Mouse (Mus musculus): ENCODE data around the gene Gm49027. TPM values are rescaled to one million over a fixed set of nuclear protein-coding genes. Genes with fewer than 3 reads are reported as not detected.
"Not testable (repeated sequence)": the region's sequence is repeated elsewhere in the genome, so short reads cannot be mapped to it uniquely, and the experiment has no call there.

The Gm49027 gene
- polyA plus RNA-seq, 1 experiment from 2014 or later: 1.3 TPM

- Histone ChIP-seq H3K9me3 (no peaks in the 10 kb centered on the region), H3K4me2 (peak within 1 kb of the TSS; percentile 82), H3K4me1 (peaks cover 20% of the 10 kb centered on the region), H3K9ac (peak within 1 kb of the TSS; percentile 83), H3K36me3 (0 out of 2 replicates have a peak, but pooled peaks cover 6% of the 10 kb centered on the region), H3K27ac (peak within 1 kb of the TSS; percentile 31; the same call in 1 of the 2 replicates), H3K4me3 (peak within 1 kb of the TSS; percentile 87), H3K27me3 (no peaks in the 10 kb centered on the region)
- under 1% methylated on average over 82 of the region's 82 CpGs for WGBS
- peak; percentile 97 for ATAC-seq (ENCODE audit: borderline replicate concordance, extremely low read depth, low FRiP score, low TSS enrichment)
These were observed 1.4 kb downstream of the Gm49027 start, which contains the start of gene Diablo for GRCm38 (mm10) chr5:123523692-123524392. Gene Diablo, minus strand, starts transcription at chr5:123524176.

GRCm38 (mm10) chr5:123522166-123522565 is 3.1 kb downstream of the Gm49027 start:
- H3K4me3 ChIP-seq: no peak overlapping the region
- no peaks in the 10 kb centered on the region for H3K9me3 ChIP-seq
- WGBS: 83% methylated on average over 1 of the region's 1 CpGs
- H3K9ac ChIP-seq: no peak overlapping the region; the same call in 1 of the 2 replicates
- H3K4me1 ChIP-seq: peaks cover 20% of the 10 kb centered on the region
- H3K36me3 ChIP-seq: peaks cover 10% of the 10 kb centered on the region; the same call in 1 of the 2 replicates
- no peak for ATAC-seq (ENCODE audit: borderline replicate concordance, extremely low read depth, low FRiP score, low TSS enrichment)
- no peak overlapping the region for H3K4me2 ChIP-seq
- H3K27me3 ChIP-seq: no peaks in the 10 kb centered on the region
- no peak overlapping the region for H3K27ac ChIP-seq

- ATAC-seq (ENCODE audit: borderline replicate concordance, extremely low read depth, low FRiP score, low TSS enrichment): no peak
- Histone ChIP-seq H3K4me2 (no peak overlapping the region), H3K9ac (no peak overlapping the region), H3K9me3 (no peaks in the 10 kb centered on the region), H3K27me3 (no peaks in the 10 kb centered on the region), H3K4me3 (no peak overlapping the region), H3K4me1 (peaks cover 20% of the 10 kb centered on the region), H3K36me3 (peaks cover 15% of the 10 kb centered on the region; the same call in 1 of the 2 replicates), H3K27ac (no peak overlapping the region)
- 75% methylated on average over 1 of the region's 1 CpGs for WGBS
These were observed 3.7 kb downstream of the Gm49027 start for GRCm38 (mm10) chr5:123521621-123522020.

GRCm38 (mm10) chr5:123520666-123521065 is 4.6 kb downstream of the Gm49027 start:
- 81% methylated on average over 9 of the region's 9 CpGs for WGBS
- Histone ChIP-seq H3K27ac (no peak overlapping the region), H3K4me3 (no peak overlapping the region), H3K9me3 (no peaks in the 10 kb centered on the region), H3K36me3 (peaks cover 23% of the 10 kb centered on the region; the same call in 1 of the 2 replicates), H3K9ac (no peak overlapping the region), H3K4me2 (no peak overlapping the region), H3K27me3 (no peaks in the 10 kb centered on the region), H3K4me1 (peaks cover 20% of the 10 kb centered on the region)
- ATAC-seq (ENCODE audit: borderline replicate concordance, extremely low read depth, low FRiP score, low TSS enrichment): no peak

GRCm38 (mm10) chr5:123514871-123515270 is 10.4 kb downstream of the Gm49027 start:
- H3K27me3 ChIP-seq: peaks cover 4% of the 10 kb centered on the region; the same call in 1 of the 2 replicates
- H3K27ac ChIP-seq: no peak overlapping the region
- 82% methylated on average over 5 of the region's 5 CpGs for WGBS
- no peak overlapping the region for H3K4me3 ChIP-seq
- H3K36me3 ChIP-seq: peaks cover 31% of the 10 kb centered on the region; the same call in 1 of the 2 replicates
- ATAC-seq (ENCODE audit: borderline replicate concordance, extremely low read depth, low FRiP score, low TSS enrichment): no peak
- H3K4me2 ChIP-seq: no peak overlapping the region
- H3K4me1 ChIP-seq: no peaks in the 10 kb centered on the region
- H3K9me3 ChIP-seq: no peaks in the 10 kb centered on the region
- H3K9ac ChIP-seq: no peak overlapping the region

- H3K9me3 ChIP-seq: no peaks in the 10 kb centered on the region
- 62% methylated on average over 3 of the region's 3 CpGs for WGBS
- H3K36me3 ChIP-seq: peaks cover 20% of the 10 kb centered on the region; the same call in 1 of the 2 replicates
- no peak overlapping the region for H3K9ac ChIP-seq
- H3K27ac ChIP-seq: no peak overlapping the region
- no peak for ATAC-seq (ENCODE audit: borderline replicate concordance, extremely low read depth, low FRiP score, low TSS enrichment)
- no peak overlapping the region for H3K4me3 ChIP-seq
- peaks cover 26% of the 10 kb centered on the region for H3K27me3 ChIP-seq
- H3K4me1 ChIP-seq: peaks cover 11% of the 10 kb centered on the region; the same call in 1 of the 2 replicates
- no peak overlapping the region for H3K4me2 ChIP-seq
These were observed 13.2 kb downstream of the Gm49027 start for GRCm38 (mm10) chr5:123512102-123512501.

GRCm38 (mm10) chr5:123511426-123511825 is 13.9 kb downstream of the Gm49027 start:
- WGBS: 77% methylated on average over 3 of the region's 3 CpGs
- H3K36me3 ChIP-seq: peaks cover 15% of the 10 kb centered on the region; the same call in 1 of the 2 replicates
- H3K27ac ChIP-seq; H3K4me3 ChIP-seq; H3K9ac ChIP-seq; H3K9me3 ChIP-seq; H3K4me2 ChIP-seq; ATAC-seq (ENCODE audit: borderline replicate concordance, extremely low read depth, low FRiP score, low TSS enrichment): not testable (repeated sequence)
- peaks cover 11% of the 10 kb centered on the region; the same call in 1 of the 2 replicates for H3K4me1 ChIP-seq
- peaks cover 32% of the 10 kb centered on the region for H3K27me3 ChIP-seq

GRCm38 (mm10) chr5:123510160-123510559 is 15.1 kb downstream of the Gm49027 start, which contains the start of gene B3gnt4:
Gene B3gnt4, plus strand, starts transcription at chr5:123510460.
- no peak within 1 kb of the TSS for H3K4me2 ChIP-seq
- peaks cover 35% of the 10 kb centered on the region for H3K27me3 ChIP-seq
- 91% methylated on average over 5 of the region's 5 CpGs for WGBS
- no peaks in the 10 kb centered on the region for H3K9me3 ChIP-seq
- 0 out of 2 replicates have a peak, but pooled peaks cover 5% of the 10 kb centered on the region for H3K36me3 ChIP-seq
- H3K9ac ChIP-seq: no peak within 1 kb of the TSS
- no peak within 1 kb of the TSS for H3K27ac ChIP-seq
- H3K4me1 ChIP-seq: peaks cover 11% of the 10 kb centered on the region; the same call in 1 of the 2 replicates
- H3K4me3 ChIP-seq: no peak within 1 kb of the TSS
- no peak for ATAC-seq (ENCODE audit: borderline replicate concordance, extremely low read depth, low FRiP score, low TSS enrichment)

- Histone ChIP-seq H3K36me3 (0 out of 2 replicates have a peak, but pooled peaks cover 3% of the 10 kb centered on the region), H3K4me1 (peaks cover 11% of the 10 kb centered on the region; the same call in 1 of the 2 replicates), H3K4me3 (peak overlapping the region; percentile 66), H3K9me3 (no peaks in the 10 kb centered on the region), H3K4me2 (peak overlapping the region; percentile 93), H3K27ac (no peak overlapping the region), H3K9ac (0 out of 2 replicates have a peak overlapping the region, but pooled peaks have one; percentile 29), H3K27me3 (peaks cover 35% of the 10 kb centered on the region)
- ATAC-seq (ENCODE audit: borderline replicate concordance, extremely low read depth, low FRiP score, low TSS enrichment): no peak
- 5% methylated on average over 12 of the region's 12 CpGs for WGBS
These were observed 16.4 kb downstream of the Gm49027 start for GRCm38 (mm10) chr5:123508921-123509320.

GRCm38 (mm10) chr5:123507936-123508723 is 17.2 kb downstream of the Gm49027 start:
- Histone ChIP-seq H3K27me3 (peaks cover 35% of the 10 kb centered on the region), H3K4me1 (peaks cover 11% of the 10 kb centered on the region; the same call in 1 of the 2 replicates), H3K9ac (peak overlapping the region; percentile 29; the same call in 1 of the 2 replicates), H3K27ac (no peak overlapping the region), H3K4me2 (peak overlapping the region; percentile 93), H3K9me3 (no peaks in the 10 kb centered on the region), H3K36me3 (0 out of 2 replicates have a peak, but pooled peaks cover 3% of the 10 kb centered on the region), H3K4me3 (peak overlapping the region; percentile 66)
- under 1% methylated on average over 59 of the region's 59 CpGs for WGBS
- ATAC-seq (ENCODE audit: borderline replicate concordance, extremely low read depth, low FRiP score, low TSS enrichment): peak; percentile 91

- peaks cover 7% of the 10 kb centered on the region for H3K27me3 ChIP-seq
- no peak overlapping the region for H3K9ac ChIP-seq
- H3K4me1 ChIP-seq: peaks cover 8% of the 10 kb centered on the region
- no peaks in the 10 kb centered on the region for H3K9me3 ChIP-seq
- no peak overlapping the region for H3K4me2 ChIP-seq
- 64% methylated on average over 4 of the region's 4 CpGs for WGBS
- no peak overlapping the region for H3K27ac ChIP-seq
- no peak overlapping the region for H3K4me3 ChIP-seq
- ATAC-seq (ENCODE audit: borderline replicate concordance, extremely low read depth, low FRiP score, low TSS enrichment): no peak
- no peaks in the 10 kb centered on the region for H3K36me3 ChIP-seq
These were observed 23.3 kb downstream of the Gm49027 start for GRCm38 (mm10) chr5:123501973-123502372.

Measured in lung, embryonic 15.5 days (tissue).